Mouse (Mus musculus) activated CD4-positive, CD25-positive, alpha-beta regulatory T cell, adult 4 months (primary cell): ENCODE results near the gene R3hdm1. TPM values are rescaled to one million over a fixed set of nuclear protein-coding genes. Genes with fewer than 3 reads are reported as not detected.
"Not testable (repeated sequence)": the region's sequence is repeated elsewhere in the genome, so short reads cannot be mapped to it uniquely, and the experiment has no call there.

Experiments used
- ATAC-seq: one replicate; pipeline ENCODE4 v1.8.0; 2017
- polyA plus RNA-seq, 2 experiments: library from polyadenylated mRNA; unstranded; fragments of 100-300 nt; shearing (Covaris generic); gene quantifications; one replicate each; pipeline ENCODE4 v1.2.1; 2017

Gene R3hdm1
- 100 to 1,000 TPM in 1 of 2 experiments, 10 to 100 TPM in 1; 96.7 to 105 TPM for polyA plus RNA-seq

DNA sequence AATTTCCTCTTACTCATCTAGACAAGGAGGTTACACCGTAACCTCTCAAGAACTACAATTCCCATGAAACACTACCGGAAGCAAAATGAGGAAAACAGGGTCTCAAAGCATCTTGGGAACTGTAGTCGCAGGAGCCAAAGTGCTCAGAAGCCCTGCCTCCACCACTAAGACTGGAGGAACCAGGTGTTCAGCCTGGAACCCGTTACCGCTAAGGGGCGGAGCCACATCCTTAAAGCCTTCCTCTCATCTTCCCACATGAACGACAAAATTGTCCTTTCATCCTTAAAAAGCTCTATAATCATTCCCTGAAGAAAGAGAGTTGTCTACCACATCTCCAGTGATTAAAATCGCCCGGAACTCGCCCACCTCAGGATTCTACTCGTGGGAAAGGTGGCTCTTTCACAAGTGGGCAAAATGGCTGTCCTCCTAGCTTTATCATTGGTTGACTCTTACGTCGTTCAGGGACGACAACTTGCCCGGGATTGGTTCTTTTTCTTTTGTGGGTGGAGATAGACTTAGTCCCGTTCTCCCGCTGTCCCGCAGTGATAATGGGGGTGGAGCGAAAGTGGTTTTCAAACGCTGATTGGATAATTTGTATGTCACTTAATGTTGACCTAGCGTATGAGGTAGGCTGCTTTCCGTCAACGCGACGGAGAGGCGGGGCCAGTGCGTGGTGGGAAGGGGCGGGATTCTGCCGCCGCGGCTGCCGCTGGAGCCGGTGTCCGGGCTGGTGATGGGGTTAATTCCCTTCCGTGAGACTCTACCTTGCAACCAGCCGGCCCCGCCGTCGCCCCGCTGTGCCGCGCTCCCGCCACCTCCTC lies at the start of gene R3hdm1, which contains the start of gene Zranb3:
Gene R3hdm1, plus strand, starts transcription at position 661 of the 821 bp plus-strand sequence.
Gene Zranb3, minus strand, starts transcription at position 407 of the 821 bp plus-strand sequence.
- peak; percentile 89 for ATAC-seq

DNA sequence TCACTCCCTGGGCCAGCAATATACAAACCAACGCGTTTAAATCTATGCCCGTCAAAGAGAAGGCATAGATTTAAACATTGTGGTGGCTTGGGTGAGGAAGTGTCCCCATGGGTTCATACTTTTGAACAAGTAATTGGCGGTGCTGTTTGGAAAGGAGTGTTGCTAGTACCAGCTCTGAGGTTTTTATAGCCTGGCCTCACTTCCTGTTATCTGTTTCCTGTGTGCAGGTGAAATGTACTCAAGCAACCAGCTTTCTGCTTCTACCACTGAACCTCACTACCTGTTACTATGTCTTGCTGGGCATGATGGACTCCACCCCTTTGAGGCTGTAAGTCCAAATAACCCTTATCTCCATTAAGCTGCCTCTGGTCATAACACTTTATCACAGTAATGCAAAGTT lies 45.8 kb upstream of the R3hdm1 start:
- peak; percentile 28 for ATAC-seq

DNA sequence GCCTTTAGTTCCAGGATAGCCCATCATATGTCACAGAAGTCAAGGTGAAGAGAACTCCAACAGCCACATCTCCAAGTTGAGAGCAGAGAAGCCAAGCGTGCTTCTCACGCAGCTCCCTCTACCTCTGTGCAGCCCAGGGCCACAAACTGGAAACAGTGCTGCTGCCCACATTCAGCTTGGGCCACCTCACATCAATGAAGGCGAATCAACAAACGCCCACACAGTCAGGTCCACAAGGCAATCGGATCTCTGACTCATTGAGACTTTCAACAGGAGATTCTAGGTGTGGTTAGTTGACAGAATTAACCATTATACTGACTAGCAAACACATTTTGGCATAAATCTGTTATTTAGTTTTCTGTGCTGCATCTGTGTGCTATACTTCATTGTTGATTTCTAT lies 44.5 kb upstream of the R3hdm1 start:
- ATAC-seq = no peak

DNA sequence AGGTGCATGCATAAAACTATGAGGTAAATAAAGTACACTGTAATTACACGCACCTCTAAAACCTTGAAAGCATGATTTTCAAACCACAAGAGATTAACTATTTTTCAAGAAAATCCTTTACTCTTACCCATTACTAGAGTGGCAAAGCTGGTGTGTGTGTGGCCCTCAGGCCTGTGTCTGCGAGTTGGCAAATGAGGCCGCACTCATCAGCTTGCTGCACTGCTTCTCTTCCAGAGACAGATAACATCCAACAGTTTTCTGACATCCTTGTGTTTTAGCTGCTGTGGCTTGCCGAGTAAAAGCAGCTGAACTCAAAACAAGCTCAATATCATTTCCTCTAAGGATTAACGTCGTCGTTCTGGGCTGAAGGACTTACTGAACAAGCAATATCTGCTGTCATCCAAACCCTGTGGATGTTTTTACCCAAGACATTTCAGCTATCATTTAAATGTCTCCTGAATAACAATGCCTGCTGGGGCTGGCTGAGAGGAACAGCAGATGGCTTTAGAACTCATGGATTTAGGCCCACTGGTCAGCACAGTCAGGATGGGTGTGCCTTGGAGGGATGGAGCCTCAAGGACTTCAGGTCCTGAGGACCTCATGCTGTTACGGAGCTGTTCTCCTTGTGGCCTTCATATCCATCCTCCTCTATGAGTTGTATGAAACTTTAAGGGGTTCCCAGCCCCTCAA lies 42.3 kb upstream of the R3hdm1 start:
- ATAC-seq = no peak

DNA sequence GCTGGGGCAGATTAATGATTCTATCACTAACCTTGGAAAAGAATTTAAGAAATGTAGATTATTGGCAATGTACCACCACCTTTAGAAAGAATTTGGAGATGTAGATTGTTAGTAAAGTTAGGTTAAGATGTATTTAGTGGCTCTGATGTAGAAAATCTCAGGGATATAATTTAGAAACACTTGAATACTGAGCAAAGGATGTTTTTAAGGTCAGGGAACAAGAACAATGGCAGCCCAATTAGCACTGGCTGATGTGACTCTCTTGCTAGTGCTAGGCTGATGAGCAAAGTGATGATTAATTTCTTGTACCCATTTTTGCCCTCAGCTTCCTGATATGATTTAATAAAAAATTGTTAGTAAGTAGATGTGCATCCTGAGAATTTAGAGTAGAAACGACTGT lies 41.7 kb upstream of the R3hdm1 start:
- no peak for ATAC-seq

DNA sequence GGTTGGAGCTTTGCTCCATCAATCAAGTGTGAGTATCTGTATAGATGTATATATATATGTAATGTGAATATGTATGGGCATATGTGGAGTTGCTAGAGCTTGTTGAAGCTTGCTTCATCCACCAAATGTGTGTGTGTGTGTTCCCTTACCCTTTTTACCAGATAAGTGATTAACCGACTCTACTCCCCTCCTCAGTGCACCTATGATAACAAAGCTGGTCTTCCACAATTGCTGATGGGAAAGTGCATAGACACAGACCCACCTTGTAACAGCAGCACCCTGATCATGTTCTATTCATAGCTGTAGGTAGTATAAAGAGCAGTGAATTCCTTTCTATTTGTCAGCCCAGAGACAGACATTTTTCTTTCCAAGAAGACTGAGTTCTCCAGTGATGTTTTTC lies 40.9 kb upstream of the R3hdm1 start:
- ATAC-seq = no peak

DNA sequence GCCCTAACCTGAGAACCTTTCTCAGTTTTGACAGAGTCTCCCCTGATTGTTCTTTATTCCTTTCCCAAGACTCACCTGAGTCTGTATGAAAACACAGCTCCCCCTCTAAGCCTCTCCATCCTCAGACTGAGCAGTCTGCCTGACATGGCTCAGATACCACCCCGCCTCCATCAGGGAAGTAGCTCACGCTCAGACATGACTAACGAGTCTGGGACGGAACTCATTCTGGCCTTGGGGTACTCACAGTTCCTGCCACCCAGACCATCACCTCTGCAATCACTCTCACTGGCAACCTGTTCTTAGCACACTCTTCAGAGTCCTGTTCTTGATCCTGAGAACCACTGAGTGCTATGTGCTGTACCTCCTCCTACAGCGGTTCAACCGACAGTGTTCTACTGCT lies 38.4 kb upstream of the R3hdm1 start:
- no peak for ATAC-seq

DNA sequence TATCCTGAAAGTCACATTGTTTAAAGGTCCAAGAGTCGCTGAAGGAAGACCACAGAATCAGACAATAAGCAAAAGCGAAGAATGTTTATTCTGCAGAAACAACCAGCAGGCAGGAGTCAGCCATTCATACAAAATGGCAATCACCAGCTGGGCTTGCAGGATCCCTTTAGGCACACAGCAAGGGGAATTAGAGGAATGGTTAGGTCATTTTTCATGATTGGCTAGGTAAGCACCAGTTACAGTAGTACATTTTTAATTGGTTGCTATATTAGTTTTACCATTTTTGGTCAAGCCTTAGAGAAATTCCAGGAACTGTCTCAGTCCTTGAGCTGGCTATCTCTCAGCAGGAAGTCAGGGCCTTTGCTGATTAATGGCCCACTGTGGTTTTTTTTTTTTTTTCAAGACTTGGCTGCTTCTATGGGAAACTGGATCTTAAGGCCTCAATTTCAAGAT lies 34.1 kb upstream of the R3hdm1 start:
- ATAC-seq = no peak

DNA sequence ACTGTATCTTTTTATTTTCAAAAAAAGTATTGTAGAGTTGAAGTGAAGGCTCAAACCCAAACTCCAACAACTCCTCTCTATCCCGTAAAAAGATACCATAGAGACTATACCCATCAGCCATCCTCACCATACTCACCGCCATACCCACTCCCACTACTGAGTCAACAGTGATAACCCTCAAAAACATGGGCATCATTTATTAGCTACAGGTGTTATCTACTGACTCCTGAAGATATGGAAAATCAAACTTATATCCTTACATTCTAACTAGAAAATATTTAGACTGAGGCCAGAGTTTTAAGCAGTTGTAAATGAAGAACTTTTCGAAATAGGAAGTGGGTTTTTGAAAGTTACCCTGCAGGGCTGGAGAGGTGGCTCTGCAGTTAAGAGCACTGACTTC lies 33.1 kb upstream of the R3hdm1 start:
- ATAC-seq = no peak

DNA sequence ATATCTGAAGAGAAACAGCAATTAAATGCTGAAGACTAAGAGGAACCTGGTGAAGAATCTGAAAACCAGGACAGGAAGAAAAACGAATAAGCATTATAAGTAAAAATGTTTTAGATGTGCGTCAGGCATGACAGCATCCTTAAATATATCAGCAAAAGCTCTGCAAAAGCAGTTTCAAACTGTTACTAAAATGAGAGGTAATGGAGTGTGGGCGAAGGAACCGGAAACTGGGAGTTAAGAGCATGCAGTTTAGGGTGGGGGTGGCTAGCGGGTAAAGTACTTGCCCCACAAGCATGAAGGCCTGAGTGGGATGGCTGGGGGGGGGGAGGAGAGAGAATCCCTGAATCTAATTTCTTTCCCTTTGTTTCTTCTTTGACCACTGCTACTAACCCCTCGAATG lies 30.1 kb upstream of the R3hdm1 start:
- no peak for ATAC-seq

DNA sequence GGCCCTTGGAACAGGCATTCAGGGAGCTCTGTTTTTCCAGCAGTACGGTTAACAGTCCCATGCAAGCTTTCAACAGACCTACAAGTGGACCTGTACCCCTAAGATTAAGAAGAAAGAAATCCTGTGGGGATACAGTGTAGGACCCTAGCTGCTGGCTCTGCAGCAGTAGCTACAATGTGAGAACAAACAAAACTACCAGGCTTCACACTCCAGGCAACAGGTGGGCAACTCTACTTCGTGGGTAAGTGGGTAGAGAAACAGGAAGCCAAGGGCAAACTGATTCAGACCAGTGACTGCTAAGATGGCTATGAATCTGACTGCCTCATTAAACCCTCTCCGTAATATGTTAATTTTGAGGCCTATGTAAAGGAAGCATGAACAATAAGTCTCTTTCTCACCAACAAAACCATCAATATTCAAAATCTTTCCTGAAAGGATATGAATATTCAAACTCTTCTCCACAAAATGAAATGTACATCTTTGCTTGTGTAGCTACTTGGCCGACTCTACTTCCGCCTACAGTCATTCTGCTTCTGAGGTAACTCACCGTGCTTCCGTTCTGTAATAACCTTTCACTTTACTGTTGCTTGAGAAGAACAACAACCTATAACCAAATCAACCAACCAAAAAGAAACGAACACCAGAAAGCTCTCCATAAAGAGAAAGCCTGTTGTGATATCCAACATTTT lies 26.2 kb upstream of the R3hdm1 start:
- peak; percentile 94 for ATAC-seq

DNA sequence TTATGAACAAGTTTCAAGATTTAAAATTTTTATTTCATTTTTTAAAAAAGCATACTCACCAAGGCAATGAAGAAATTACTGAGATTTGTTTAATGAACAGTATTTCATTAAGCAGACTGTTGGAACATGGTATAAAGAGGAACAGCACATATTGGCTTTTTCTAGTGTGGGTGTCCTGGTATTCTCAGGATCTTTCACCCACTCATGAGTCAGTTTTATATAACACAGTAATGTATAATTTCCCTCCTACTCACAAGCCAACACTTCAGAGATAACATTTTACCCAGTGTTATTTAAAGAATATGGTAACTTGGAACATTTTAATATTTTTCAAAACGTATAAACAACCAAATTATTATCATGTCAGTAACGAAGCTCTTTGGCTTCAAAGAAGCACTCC lies 25.3 kb upstream of the R3hdm1 start:
- ATAC-seq = no peak

DNA sequence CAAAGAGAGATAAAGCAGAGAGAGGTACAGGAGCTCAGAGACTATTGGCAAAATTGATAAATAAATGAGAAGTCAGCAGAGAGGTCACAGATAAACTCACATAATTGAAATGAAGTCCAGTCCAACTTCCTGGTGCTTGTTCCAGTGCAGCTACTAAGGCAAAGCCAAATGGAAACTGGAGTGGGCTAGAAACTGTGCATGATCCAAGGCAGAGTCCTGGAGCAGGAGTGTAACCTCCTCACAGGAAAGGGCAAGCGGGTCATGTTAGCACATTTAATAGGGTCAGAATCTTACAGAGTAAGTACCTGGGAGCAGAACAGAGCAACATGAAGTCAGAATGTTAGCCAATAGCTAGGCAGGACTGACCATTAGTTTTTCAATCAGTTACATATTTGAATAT lies 24.5 kb upstream of the R3hdm1 start:
- no peak for ATAC-seq

DNA sequence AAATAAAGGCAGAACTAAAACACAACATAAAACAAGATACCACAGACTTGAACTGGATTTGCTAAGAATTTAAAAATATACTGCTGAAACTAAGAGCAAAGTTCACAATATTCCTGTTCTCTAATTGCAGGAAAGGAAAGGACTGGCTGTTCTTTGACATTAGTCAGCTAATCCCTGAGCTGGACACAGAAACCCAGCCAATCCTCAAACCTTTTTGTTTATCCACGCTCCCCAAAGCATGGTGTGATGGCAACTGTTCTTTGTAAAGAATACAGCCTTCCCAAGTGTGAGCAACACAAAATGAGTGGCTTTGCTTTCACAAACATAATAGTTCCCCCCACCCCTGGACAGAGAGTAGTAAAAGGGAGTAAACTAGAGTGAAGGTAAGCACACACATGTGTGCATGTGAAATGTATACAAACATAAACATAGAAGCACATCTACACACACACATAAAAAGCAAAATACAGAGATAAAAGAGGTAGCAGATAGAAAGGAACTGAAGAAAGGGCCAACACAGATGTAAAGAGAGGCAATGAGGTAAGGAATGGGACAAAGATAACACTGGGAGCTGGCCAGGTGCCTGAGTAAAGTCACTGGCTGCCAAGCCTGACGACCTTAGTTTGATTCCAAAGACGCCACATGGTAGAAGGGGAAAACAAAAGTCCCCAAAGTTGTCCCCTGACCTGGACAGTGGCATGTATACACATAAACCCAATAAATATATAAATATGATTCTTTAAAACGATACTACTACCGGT lies 22.0 kb upstream of the R3hdm1 start:
- no peak for ATAC-seq

DNA sequence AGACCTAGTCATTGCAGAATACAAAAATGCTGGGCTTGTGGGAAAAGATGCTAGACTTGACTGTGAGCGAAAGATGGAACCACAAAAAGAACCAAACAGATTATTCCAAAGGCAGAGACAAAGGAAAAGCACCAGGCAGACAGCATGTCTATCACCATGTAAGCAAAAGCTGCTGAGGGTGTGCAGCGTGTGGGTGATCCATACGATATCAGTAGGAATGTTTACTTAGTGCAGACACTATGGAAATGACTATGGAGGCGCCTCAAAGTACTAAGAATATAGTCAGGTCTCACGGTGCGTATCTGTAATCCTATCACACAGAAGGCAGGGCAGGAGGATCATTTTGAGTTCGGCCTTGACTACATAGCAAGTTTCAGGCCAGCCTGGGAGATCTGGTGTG lies 21.2 kb upstream of the R3hdm1 start:
- no peak for ATAC-seq

DNA sequence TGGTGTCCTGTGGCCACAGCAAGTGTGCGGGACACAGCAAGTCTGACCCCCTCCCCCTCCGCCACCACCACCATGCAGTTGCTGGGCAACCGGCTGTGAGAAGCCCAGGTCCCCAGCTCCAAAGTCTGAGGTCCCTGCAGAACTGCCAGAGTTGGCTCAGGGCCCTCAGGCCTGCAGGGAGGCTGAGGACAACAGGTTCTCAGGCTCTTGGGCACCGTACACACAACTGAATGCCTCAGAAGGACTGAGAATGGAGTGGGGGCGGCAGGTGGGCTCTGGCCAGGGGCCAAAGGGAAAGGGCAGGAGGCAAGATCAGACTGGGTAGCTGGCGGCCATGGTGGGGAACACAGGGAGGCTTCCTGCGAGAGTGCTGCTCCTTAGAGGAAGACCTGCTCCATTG lies 20.3 kb upstream of the R3hdm1 start:
- no peak for ATAC-seq

DNA sequence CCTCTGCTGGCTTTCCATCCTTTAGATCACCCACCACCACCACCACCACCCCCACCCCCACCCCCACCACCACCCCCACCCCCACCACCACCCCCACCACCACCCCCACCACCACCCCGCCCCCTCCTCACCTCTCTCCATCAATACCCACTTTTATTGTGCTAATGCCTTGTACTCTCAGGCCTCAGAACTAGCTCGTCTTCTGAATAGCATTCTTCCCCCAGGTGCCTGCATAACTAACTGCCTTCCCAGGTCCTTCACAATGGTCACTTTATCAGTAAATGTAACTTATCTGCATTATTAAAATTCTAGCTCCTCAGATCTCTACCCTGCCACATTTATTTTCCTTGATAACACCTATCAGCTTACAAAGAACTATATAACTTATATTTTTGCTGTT lies 8.4 kb upstream of the R3hdm1 start:
- ATAC-seq = no peak

DNA sequence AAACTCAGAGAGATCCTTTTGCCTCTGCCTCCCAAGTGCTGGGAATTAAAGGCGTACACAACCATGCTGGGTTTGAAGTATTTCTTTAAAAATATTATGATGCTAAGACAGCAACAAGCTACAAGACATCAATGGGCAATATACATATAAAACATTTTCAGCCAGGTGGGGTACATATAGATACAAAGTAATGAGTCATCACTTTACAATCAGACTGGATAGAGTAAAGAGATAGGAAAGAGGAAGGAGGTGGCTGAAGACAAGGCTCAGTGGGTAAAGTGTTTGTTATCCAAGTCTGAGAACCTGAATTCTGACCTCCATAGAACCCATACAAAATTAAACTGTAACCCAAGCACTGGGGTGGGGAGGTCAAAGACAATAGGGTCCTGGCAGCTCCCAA lies 4.8 kb upstream of the R3hdm1 start:
- no peak for ATAC-seq

DNA sequence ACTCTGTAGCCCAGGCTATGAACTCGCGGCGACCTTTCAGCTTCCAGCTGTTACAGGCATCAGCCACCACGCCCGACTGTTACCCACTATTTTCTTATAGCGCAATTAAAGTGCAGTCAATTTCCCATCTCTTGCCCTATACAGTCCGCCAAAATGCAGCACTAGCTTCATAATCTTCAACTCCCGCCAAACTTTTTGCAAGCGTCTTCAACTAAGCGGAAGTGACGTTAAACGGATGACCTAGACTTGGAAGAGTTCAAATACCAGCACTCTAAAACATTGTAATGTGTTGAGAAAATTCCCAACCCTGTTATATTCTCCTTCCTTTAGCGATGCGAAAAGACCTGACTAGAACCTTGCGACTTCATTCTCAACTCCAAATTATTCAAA lies 855 bp upstream of the R3hdm1 start:
- ATAC-seq = peak; percentile 20

DNA sequence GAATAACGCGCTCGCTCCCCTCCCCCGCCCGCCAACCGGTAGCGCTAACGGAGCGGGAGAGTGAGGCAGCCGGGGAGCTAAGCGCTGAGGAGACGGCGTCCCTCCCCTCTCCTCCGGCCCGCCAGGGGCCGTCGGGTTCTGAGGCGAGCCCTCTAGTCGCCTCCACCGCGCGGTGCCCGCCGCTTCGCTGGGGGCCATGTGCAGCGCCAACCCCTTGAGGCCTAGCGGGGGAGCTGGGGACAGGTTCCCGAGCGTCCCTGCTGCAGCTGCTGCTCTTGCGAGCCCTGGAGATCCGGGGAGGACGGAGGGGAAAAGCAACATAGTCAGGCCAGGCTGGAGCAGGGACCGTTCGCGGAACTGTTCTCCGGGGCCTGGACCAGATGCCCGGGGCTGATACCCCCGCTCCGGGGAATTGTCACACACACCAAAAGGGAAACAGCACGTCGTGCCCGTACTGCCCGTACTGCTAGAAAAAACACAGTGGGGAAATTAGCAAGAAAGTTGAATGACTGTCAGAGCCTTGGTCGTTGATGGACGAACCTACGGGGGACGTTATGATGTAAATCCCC lies 503 bp downstream of the R3hdm1 start:
- no peak for ATAC-seq

DNA sequence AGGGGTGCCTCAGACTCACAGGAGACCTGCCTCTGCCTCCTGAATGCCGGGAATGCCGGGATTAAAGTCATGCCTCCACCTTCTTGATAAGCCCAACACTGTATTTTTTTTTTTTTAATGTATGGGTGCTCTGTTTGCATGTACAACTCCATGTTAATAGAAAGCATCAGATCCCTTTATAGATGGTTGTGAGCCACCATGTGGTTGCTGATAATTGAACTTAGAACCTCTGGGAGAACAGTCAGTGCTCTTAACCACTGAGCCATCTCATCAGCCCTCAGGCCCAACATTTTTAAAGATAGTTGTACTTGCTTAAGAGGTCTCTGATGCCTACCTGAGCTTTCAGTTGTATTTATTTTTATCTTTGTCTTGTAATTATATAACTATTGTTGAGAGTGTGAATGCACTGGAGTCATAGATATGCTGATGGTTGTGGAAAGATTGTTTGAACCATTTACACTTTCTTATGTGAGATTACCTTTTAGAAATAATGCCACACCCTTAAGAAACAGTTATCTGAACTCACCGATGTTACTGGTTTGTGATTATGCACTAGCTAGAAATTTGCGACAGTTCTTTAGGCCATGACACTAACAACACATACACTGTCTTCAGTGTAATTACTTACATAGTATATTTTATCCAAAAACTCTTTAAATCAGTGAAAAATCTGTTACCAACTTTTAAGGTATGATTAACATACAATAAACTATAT lies 18.0 kb downstream of the R3hdm1 start:
- ATAC-seq = no peak

DNA sequence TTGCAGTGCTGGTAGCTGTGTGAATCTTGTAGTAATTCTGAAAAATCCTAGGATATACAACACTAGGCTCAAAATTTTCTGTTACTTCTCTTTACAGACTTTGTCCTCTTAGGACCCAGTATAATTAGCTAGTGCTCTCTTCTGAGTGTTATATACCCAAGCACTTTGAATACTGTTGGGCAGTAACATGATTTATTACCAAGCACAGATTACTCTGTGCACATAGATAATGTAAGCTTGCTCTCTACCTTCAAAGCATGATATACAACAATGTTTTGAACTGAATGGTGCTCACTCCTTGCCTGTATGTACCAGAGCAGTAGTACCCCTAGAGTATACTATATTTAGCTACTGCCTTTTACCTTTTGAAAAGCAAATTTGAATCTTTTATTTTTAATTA lies 33.1 kb downstream of the R3hdm1 start:
- ATAC-seq = not testable (repeated sequence)
